Mouse (Mus musculus) lung, postnatal 36 days (tissue): Measurements from ENCODE around the gene Ttc9b.

ENCODE experiments used
- DNase-seq: peaks from one replicate; pipeline ENCODE4 v3.0.0; 2022; ENCODE audit warnings: mixed read lengths

The Ttc9b gene

DNA sequence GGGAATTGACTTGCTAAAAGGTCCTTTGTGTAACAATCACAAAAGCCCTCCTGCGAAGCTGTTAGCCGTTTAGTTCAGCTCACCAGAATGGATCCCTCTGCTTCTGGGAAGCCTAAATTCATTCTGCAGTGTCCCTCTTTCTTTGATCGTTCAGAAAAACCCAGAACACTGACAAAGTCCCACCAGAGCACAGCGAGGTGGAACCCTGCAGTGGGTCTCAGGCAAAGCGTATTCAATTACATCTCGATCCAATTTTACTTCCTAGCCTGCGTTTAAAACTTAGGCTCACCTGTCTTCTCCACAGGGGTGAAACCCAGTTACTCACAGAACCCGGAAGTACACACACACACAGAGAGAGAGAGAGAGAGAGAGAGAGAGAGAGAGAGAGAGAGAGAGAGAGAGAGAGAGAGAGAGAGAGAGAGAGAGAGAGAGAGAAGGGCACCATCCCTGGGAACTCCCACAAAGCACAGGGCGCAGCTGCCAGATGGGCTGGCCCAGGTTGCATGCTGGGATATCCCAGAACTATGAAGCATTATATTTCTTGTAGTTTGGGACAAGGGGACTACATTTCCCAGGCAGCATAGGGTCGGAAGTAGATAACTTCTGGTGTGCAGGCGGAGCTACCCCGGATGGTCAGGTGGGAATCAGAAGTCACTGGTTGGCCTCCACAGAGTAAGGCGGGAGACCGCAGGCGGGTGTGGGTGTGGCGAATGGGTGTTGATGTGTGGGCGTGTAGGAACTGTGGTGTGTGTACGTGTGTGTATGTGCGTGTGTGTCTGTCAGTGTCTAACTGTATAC, 35.3 kb downstream of the Ttc9b start, which contains the start of gene Zfp607b:
Zfp607b (plus strand) TSS at position 526 of the 798 bp plus-strand sequence.
- peak; percentile 98 for DNase-seq

DNA sequence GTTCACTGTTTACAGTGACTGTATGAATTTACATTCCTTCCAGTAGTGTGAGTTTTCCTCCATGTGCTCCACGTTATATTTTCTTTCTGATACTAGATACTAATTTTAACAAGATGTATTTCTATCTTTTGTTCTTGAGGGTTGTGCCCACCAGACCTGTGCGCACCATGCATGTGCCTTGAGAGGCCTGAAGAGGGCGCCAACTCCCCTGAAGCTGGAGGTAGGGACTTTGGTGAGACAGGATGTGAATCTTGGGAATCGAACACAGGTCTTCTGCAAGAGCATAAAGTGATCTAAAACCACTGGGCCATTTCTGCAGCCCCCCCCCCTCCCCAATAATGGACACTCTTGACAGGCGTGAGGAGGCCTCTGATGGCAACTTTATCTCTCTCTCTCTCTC, 37.4 kb downstream of the Ttc9b start:
- peak; percentile 42 for DNase-seq

DNA sequence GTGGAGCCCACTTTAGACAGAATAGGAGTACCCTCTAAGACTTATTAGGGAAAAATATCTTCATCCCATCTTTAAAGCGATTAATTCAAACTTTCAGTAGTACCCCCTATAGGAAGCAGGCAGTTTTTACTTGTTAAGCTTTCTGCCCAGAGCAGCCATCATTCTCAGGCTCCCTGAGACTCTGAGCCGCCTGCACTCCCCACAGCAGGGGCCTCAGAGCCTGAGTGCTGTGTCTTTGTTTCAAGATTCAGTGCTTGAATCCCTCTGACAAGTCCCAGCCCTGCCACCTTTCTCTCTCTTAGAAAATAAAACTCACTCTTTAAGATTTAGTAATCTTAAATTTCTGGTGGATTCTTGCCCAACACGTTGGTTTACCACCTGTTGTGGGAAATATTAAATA, 43.0 kb downstream of the Ttc9b start:
- DNase-seq = no peak
